Mouse (Mus musculus) E14TG2a.4 (cell line): ENCODE results near the gene Grm1.

Experiments used
- H3K27me3 ChIP-seq: 2 replicates; pipeline ENCODE4 v1.6.1; 2014; ENCODE audit warnings: low read length, control low read depth; ENCODE audit not compliant: insufficient read depth
- H3K36me3 ChIP-seq: 2 replicates; pipeline ENCODE4 v1.6.1; 2014; ENCODE audit warnings: low read length, control low read depth; ENCODE audit not compliant: insufficient read depth
- H3K4me1 ChIP-seq: replicated peaks from 2 replicates; pipeline ENCODE4 v1.6.1; 2014; ENCODE audit warnings: low read depth, low read length, control low read depth
- H3K4me3 ChIP-seq: replicated peaks from 2 replicates; pipeline ENCODE4 v1.5.1; 2014; ENCODE audit warnings: mild to moderate bottlenecking, low read length
- H3K9me3 ChIP-seq: 2 replicates; pipeline ENCODE4 v1.6.1; 2014; ENCODE audit warnings: low read length, control low read depth
- CTCF ChIP-seq: conservative IDR thresholded peaks from 2 replicates; pipeline ENCODE4 v1.5.1; 2014; ENCODE audit warnings: low read length
- NANOG ChIP-seq: IDR thresholded peaks from 2 replicates; pipeline ENCODE4 v1.6.1; 2014; ENCODE audit warnings: borderline replicate concordance, low read length, mixed read lengths
- POU5F1 ChIP-seq: IDR thresholded peaks from 2 replicates; pipeline ENCODE4 v1.6.1; 2014; ENCODE audit warnings: low read length, borderline replicate concordance

Grm1 gene

GRCm38 (mm10) chr10:10741314-10741713, 340.8 kb downstream of the Grm1 start:
- no peaks in the 10 kb centered on the region for H3K9me3 ChIP-seq
- H3K27me3 ChIP-seq, result no peaks in the 10 kb centered on the region
- H3K4me1 ChIP-seq, result no peaks in the 10 kb centered on the region
- TF ChIP-seq POU5F1 (no peak), CTCF (no peak), NANOG (no peak)
- H3K36me3 ChIP-seq, result no peaks in the 10 kb centered on the region
- no peak overlapping the region for H3K4me3 ChIP-seq

GRCm38 (mm10) chr10:10740729-10741128, 341.4 kb downstream of the Grm1 start:
- Histone ChIP-seq H3K4me3 (no peak overlapping the region), H3K4me1 (no peaks in the 10 kb centered on the region), H3K9me3 (no peaks in the 10 kb centered on the region), H3K36me3 (no peaks in the 10 kb centered on the region), H3K27me3 (no peaks in the 10 kb centered on the region)
- TF ChIP-seq NANOG (no peak), CTCF (no peak)

GRCm38 (mm10) chr10:10737041-10737681, 345.0 kb downstream of the Grm1 start:
- Histone ChIP-seq H3K27me3 (no peaks in the 10 kb centered on the region), H3K4me1 (no peaks in the 10 kb centered on the region), H3K4me3 (no peak overlapping the region), H3K36me3 (no peaks in the 10 kb centered on the region), H3K9me3 (no peaks in the 10 kb centered on the region)
- TF ChIP-seq POU5F1, result no peak
- no peak for TF ChIP-seq CTCF
- TF ChIP-seq NANOG, result no peak

GRCm38 (mm10) chr10:10734561-10734960, 347.6 kb downstream of the Grm1 start:
- no peak for TF ChIP-seq NANOG
- TF ChIP-seq POU5F1, result no peak
- TF ChIP-seq CTCF, result no peak
- no peaks in the 10 kb centered on the region for H3K27me3 ChIP-seq
- H3K4me1 ChIP-seq, result no peaks in the 10 kb centered on the region
- no peak overlapping the region for H3K4me3 ChIP-seq
- H3K9me3 ChIP-seq, result no peaks in the 10 kb centered on the region
- H3K36me3 ChIP-seq, result no peaks in the 10 kb centered on the region

GRCm38 (mm10) chr10:10733092-10733491, 349.1 kb downstream of the Grm1 start:
- TF ChIP-seq CTCF (no peak), NANOG (no peak), POU5F1 (no peak)
- H3K4me1 ChIP-seq, result no peaks in the 10 kb centered on the region
- no peaks in the 10 kb centered on the region for H3K36me3 ChIP-seq
- no peaks in the 10 kb centered on the region for H3K9me3 ChIP-seq
- no peak overlapping the region for H3K4me3 ChIP-seq
- no peaks in the 10 kb centered on the region for H3K27me3 ChIP-seq

GRCm38 (mm10) chr10:10726501-10726900, 355.7 kb downstream of the Grm1 start:
- H3K4me3 ChIP-seq, result no peak overlapping the region
- 0 out of 2 replicates have a peak, but pooled peaks cover 10% of the 10 kb centered on the region for H3K4me1 ChIP-seq
- H3K27me3 ChIP-seq, result no peaks in the 10 kb centered on the region
- H3K36me3 ChIP-seq, result no peaks in the 10 kb centered on the region
- H3K9me3 ChIP-seq, result no peaks in the 10 kb centered on the region
- TF ChIP-seq POU5F1 (no peak), NANOG (no peak), CTCF (no peak)

GRCm38 (mm10) chr10:10710837-10711236, 371.3 kb downstream of the Grm1 start:
- Histone ChIP-seq H3K27me3 (no peaks in the 10 kb centered on the region), H3K4me3 (no peak overlapping the region), H3K4me1 (no peaks in the 10 kb centered on the region), H3K36me3 (no peaks in the 10 kb centered on the region), H3K9me3 (no peaks in the 10 kb centered on the region)
- TF ChIP-seq NANOG (no peak), CTCF (no peak), POU5F1 (no peak)

GRCm38 (mm10) chr10:10710359-10710758, 371.8 kb downstream of the Grm1 start:
- H3K9me3 ChIP-seq, result no peaks in the 10 kb centered on the region
- TF ChIP-seq POU5F1 (no peak), NANOG (no peak), CTCF (no peak)
- no peak overlapping the region for H3K4me3 ChIP-seq
- no peaks in the 10 kb centered on the region for H3K27me3 ChIP-seq
- no peaks in the 10 kb centered on the region for H3K4me1 ChIP-seq
- no peaks in the 10 kb centered on the region for H3K36me3 ChIP-seq

- H3K36me3 ChIP-seq, result no peaks in the 10 kb centered on the region
- TF ChIP-seq NANOG (no peak), CTCF (no peak), POU5F1 (no peak)
- H3K4me3 ChIP-seq, result no peak overlapping the region
- no peaks in the 10 kb centered on the region for H3K9me3 ChIP-seq
- no peaks in the 10 kb centered on the region for H3K4me1 ChIP-seq
- no peaks in the 10 kb centered on the region for H3K27me3 ChIP-seq
These were observed 374.1 kb downstream of the Grm1 start for GRCm38 (mm10) chr10:10708031-10708430.
